Mouse (Mus musculus) layer of hippocampus, adult 9-10 months (tissue): Measurements from ENCODE around the gene Skint3.
"Not testable (repeated sequence)": the region's sequence is repeated elsewhere in the genome, so short reads cannot be mapped to it uniquely, and the experiment has no call there.

Experiments
- DNase-seq: peaks from one replicate; pipeline ENCODE4 v3.0.0; 2022; ENCODE audit warnings: low spot score

Gene Skint3

GRCm38 (mm10) chr4:112231945-112232344 lies at the start of gene Skint3:
Gene Skint3 (plus strand): TSS chr4:112232245.
- no peak for DNase-seq

DNA sequence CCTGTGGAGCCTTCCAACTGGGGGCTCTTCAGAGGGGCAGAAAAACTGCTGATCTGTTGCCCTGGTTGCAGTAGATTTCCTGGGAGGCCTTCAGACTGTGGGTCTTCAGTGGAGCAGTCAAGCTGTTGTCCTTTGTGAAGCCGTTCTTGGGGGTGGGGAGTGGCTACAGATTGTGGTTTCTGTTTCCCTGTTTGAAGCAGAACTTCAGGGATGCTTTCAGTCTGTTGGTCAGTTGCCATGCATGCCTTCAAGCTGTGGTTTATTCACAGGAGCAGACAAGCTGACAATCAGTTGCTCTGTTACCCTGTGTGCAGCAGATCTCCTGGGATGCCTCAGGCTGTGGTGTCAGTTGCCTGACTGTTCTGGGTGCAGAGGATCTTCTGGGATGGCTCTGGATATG lies 11.4 kb downstream of the Skint3 start:
- DNase-seq = no peak

DNA sequence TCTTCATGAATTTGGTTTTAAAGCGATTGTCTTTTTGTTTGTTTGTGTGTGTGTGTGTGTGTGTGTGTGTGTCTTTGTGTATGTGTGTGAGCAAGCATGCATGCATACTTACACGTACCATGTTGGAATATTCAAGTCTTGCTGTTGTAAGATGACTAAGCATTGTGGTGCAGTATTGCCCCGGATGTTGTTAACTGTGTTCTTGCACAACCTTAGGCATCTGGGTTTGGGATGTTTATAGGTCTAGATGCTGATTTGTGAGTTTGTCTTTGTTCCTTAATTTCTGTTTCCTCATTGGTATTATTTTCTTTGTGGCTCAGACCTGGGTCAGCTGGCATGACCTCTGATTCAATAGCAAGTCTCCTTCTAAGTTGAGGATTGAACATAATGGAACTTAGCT lies 11.9 kb downstream of the Skint3 start:
- DNase-seq = no peak

- no peak for DNase-seq
These were observed 24.0 kb downstream of the Skint3 start for GRCm38 (mm10) chr4:112256022-112256421.

DNA sequence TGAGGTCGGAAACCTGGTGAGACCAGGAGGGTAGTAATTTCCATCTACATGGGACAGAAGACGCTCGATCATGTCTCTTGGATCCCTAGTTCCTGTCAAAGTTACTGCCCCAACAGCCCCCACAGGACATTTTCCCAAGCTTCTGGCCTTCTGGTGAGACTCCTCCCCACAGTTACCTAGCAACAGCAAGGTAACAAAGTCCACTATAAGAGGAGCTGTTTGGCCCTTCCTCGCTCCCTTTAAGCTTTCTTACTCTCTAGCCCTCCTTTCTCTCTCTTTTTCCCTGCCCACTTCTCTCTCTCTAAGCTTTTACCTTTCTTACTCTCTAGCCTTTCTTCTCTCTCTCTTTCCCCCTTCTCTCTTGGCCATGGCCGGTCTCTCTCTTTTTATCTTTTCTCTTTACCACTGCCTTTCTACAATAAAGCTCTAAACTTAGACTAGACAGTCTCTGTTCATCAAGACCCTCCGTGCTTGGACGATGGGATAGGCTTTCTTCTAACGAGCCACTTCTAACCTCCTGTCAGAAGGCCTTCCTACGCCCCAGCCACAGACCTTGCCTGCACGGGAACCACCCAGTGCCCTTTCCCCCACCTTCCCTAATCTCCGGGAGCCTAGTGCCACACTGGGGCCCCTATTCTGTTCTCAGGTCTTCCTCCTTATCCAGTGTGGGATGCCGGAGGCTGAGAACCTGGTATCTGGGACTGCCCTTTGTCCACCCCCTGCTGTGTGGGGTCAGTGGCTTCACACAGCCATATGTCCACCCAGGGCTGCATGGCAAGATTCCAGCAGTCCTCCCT lies 55.3 kb downstream of the Skint3 start:
- no peak for DNase-seq

DNA sequence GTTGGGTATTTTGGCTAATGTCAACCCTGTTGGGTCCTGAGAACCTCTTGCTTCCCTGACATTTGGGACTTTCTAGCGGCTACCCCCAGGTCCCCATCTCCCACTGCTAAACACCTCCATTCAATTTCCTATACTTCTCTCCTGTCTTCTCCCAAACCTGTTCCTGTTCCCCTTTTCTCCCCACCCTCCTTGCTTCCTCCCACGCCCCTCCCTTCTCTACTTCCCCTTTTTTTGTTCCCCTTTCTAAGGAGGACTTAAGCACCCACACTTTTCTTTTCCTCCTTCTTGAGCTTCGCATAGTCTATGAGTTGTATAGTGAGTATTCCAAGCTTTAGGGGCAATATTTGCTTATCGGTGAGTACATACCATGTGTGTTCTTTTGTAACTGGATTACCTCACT lies 56.4 kb downstream of the Skint3 start:
- DNase-seq = no peak

GRCm38 (mm10) chr4:112302305-112302704 lies 70.3 kb downstream of the Skint3 start:
- no peak for DNase-seq

GRCm38 (mm10) chr4:112302855-112303509 lies 70.9 kb downstream of the Skint3 start:
- DNase-seq = no peak

- DNase-seq = not testable (repeated sequence)
These were observed 117.1 kb downstream of the Skint3 start for GRCm38 (mm10) chr4:112349111-112349510.
